Mouse (Mus musculus) ES-CJ7 (cell line): ENCODE results near the gene Vwa2.

ENCODE experiments used
- DNase-seq: peaks from one replicate; pipeline ENCODE4 v3.0.0; 2011; ENCODE audit warnings: low read depth, low spot score

Gene Vwa2

DNA sequence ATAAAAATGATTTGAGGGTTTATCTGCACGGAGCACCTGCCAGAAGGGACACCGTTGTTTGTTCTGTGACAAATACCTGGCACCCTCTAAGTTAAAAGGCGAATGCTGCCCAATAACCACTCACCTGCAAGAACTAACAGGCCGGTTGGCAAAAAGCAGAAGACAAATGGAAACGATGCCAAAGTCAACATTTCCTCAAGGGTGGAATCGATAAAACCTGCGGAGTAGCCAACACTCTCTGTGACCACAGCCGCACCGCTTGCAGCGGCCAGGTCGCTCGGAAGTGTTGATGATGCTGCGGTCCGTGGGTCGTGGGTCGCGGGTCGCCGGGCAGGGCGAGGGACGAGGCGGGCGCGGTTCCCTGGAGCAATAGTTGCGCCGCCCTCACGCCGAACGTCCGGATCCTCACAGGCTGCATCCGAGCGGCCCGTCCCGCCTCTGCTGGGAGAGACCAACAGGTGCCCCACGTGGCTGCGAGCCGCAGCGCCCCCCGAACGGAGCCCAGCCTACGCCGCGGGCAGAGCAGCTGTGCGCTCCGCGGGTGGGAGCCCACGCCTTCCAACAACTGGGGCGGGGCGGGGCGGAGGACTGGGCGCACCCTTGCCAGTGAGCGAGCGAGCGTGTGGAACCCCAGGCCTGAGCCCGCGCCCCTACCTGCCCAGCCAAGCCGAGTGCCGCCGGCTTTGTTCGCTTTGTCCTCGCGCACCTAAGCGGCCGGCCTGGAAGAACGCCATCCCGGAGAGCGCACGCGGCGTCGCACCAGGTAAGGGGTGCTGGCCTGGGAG is at the start of gene Vwa2:
TSS of gene Vwa2 (plus strand) at position 434 of the 785 bp plus-strand sequence.
- DNase-seq, result peak; percentile 47

DNA sequence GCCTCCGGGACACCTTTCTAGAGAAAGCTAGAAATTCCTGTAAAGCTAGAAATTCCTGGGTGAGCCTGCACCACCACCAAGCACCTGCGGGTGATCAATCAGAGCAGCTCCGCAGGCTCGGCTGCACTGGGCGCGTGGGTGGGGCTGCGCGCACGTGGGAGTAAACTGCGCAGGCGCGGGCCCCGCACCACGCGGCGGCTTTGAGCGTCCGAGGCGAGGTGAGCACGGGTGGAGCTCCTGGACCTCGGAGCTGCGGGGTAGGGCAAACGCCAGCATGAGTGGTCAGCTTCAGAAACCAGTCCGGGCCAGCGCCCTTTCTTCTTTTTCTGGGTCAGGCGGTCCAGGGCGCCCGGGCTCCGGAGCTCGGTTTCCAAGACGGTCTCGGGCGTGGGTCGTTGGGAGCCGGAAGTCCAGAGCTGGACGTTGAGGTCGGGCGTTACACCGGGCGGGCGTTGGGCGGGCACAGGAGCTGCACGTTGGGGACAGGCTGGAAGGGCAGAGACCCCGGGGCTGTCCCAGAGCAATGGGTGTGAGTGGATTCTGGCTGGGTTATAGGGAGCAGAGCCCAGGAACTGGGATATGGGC is 47.9 kb upstream of the Vwa2 start, which contains the start of gene Tdrd1:
TSS of gene Tdrd1 (plus strand) at position 163 of the 585 bp plus-strand sequence.
- DNase-seq, result peak; percentile 58

DNA sequence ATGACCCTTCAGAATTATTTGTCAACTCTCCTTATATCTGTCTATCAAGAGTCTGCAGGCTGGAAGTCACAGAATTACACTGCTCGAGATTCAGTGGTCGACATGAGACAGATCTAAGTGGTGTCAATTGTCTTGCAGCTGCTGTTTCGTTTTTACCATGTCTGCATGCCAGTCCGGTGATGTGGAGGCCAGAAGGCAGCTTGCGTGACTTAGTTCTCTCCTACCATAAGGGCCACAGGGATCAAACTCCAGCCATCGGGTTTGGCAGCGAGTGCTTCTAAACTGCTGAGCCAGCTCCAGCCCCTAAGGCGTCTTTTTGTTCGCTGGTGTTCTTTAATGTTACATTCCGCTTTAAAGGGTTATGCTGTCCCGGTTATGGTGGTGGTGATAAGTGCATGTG is 45.7 kb upstream of the Vwa2 start:
- no peak for DNase-seq

DNA sequence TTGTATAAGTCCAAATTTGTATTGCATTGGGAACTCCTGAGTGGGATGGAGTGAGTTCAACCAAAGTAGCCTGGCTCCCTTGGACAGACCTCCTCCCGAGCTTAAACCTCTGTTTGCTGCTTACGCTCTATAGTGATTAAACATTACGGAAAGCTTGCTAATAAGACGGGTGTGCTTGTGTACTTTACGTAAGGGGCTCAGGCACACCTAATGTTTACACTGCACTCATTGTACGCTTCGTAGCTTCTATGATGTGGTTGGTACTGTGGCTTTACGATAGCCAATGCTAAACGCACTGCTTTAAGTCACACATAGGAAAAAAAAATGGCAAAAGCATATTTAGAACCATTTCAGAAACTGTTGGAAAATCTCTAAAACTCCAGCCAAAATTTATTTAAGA is 44.8 kb upstream of the Vwa2 start:
- DNase-seq, result no peak

DNA sequence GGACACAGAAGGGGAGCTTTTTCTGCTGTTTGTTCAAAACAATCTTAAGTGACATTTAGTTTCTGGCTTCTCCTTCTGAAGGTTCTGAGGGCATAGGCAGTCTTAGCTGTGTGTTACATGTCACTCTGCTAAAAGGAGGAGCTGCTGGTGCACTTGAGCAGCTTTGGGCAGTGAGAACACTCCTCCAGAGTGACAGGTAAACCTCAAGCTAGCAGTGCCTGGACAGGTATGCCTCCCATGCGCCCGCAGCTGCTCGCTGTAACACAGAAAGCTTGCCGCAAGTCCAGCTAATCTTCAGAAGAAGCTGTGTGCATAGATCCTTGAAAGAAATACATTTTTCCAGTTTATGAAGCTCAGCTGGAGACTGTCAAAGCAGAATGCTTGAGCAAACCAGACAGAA is 43.9 kb upstream of the Vwa2 start:
- DNase-seq, result no peak

DNA sequence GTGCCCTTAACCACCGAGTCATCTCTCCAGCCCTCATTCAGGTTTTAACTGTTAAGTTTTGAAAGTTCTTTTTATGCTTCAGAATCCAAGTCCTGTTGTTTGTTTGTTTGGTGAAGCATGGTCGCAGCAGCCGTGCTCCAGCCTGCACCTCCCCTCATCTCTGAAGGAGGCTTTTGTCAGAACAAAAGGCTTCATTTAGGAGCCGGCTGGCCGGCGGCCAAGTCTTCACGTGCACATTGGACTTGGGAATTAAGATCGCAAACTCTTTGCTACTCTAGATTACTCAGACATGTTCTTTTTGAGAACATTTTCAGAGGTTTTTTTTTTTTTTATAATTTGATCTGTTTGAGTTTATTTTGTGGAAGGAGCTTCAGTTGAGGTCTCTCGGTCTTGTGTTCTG is 38.7 kb upstream of the Vwa2 start:
- no peak for DNase-seq

DNA sequence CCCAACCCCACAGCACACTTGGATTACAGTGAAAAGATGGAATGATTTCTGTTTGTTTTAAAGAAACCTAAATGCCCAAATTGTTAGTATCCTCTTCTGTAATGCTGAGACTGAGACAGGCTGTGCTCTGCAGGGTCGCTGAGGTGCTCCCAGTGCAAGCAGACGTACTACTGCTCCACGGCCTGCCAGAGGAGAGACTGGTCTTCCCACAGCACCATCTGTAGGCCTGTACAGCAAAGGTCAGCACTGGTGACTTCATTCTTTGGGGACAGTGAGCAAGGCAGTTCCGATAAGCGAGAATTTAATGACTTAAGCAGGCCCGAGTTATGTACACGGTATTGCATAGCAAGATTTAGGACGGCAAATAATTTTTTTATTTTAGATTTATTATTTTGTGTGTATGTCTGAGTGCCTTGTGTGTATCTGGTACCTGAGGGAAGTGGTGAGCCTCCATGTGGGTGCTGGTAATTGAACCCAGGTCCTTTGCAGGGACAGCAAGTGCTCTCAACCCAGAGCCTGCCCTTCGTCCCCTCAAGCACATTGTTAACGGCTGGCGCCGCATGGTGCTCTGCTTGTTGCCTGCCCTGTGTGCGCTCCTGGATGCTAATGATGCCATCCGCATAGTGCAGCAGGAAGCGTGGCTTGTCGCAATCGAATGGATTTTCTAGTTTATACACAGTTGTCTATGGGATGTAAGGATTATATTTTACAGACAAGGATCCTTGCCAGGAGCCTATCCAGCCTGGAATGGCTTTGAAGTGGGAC is 34.9 kb upstream of the Vwa2 start:
- no peak for DNase-seq

DNA sequence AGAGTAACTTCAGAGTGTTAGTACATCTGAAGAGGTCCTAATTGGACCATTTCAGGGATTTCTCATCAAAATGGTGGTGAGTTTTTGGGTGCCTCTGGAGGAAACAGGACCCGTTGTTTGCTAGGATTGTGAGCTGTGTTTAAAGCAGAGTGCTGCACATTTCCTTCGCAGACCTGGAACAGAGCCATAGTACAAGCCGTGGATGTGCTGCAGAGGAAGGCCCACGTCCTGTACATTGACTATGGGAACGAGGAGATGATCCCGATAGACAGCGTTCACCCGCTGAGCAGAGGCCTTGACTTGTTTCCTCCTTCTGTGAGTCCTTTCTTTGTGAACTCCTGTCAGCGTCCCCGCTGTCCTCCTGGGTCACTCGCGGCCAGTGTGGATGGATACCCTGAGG is 31.1 kb upstream of the Vwa2 start:
- DNase-seq, result no peak

DNA sequence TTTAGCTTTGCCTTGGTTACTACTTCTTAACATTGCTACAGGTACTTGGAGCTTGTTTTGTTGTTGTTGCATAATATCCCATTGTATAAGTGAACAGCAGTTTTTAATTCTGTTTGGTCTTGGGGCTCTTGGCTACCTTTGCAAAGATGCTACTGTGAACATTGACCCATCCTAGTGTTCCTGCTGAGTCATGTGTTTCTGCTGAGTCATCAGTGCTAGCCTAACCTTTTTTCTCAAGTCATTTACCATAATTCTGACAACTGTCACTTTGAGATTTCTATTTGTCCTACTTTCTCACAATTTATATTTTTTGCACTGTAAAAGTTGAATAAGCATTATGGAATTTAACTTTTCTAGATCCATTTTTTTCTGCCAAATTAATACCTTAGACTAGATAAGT is 21.5 kb upstream of the Vwa2 start:
- no peak for DNase-seq

DNA sequence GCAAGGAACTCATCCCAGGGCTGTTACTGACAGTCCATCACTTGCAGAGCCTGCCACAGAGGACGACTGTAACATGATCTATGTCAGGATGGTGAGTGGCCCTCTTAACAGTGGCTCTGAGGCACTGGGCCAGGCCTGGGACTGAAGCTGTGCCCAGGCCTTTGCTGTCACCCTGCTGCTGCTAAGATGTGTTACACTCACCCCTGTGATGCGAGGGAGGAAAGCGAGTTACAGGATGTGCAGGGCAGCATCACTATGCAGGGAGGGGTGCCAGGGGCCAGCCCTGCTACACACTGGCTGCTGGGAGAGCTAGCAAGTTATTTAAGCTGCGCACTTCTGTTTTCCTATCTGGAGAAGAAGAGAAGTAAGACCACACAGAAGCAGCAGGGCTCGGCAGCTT is 17.6 kb upstream of the Vwa2 start:
- no peak for DNase-seq

DNA sequence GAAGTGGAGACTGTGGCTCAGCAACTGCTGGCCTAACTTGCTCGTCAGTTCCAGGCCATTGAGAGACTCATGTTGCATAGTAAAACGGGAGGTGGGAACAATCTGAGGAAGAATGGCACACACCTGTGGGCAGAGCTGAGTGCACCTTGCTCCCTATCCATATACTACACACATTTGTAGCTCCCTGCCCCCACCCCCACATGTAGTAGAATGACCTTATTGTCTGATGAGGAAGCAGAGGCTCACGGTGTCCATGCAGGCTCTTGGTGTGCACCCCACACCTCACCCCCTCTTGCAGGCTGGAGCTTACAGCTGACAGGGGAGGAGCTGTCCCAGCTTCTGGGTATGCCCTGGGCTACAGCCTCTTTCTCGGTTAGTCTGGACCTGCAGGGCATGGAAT is 6.3 kb upstream of the Vwa2 start:
- DNase-seq, result no peak

DNA sequence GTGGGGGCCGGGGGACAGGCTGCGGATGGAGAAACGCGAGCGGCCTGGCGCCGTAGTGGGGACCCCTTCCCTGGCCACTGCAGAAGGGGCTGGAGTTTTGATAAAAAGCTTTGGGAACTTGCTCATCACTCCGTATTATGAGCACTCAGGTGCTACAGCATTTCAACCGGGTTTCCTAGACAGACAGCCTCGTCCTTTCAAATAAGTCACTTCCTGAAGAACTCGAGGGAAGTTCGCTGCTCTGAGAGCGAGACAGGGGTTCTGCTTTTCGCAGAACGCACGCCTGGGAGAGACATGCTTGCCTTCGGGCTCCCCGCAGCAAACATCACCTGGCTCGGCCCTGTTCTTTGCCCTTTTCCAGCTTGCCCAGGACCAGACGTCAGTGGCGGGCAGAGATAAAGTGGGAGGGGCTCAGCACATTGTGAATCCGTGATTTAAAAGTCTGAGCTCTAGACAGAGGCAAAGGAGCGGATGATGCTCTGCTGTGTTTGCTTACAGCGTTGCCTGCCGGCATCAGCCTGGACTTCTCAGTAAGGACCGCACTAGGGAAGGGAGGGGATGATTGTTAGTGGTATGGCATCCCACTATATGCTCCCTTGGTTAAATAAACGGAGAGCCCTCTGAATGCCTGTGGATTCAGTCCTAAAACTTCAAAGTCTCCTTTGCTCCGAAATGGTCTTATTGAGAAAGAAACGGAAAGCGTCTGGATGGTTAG is 709 bp downstream of the Vwa2 start:
- peak; percentile 31 for DNase-seq

DNA sequence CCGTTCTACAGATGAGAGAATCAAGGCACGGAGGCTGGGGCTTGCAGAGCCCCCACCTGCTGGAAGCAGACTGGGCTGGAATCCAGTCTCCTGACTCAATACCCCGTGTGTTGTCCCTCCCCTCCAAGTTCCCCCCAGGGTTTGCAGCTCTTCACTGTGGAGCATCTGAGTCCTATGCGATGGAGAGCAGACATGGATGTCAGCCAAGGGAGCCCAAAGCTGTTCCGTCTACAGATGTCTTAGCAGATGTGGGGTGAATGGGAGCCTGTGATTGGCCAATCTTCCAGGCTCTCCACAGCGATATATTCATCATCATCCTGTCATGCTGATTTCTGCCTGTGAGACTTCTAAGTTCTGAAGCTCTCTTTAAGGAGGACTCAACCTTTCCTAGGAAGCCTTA is 3.3 kb downstream of the Vwa2 start:
- no peak for DNase-seq

DNA sequence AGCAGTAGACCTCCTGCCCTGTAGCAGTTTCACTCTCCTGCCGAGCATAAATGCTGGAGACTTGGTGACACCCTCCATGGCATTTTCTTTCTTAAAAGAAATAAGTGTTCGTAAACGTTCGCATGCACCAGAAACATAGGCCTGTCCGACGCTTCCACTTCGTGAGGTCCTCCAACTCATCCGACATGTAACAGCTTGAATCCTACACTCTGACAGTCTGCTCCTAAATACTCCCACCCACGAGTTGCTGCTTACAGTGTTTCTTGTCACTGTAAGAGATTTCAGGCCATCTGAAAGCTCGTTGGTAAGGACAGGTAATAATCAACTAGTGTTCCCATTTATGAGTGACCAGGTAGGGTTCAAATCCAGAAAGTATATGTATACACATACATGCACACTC is 13.8 kb downstream of the Vwa2 start:
- DNase-seq, result no peak

DNA sequence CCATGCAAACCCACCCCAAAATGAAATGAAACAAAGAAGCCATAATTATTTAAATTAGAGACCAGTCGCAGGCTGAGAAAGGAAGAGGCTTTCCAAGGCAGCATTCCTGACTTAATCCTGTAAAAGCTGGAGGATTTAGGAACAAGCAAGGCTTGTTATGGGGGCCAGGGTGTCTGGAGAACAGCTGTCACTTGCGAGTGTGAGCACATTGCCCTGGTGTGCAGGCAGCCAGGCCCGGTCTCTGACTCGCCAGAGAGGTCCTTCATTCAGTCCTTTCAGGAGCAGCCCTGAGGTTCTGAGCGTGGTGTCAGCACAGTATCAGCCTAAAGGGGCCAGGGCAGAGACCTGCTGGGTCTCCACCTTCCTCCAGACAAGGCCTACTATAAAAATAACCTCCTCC is 14.6 kb downstream of the Vwa2 start:
- no peak for DNase-seq

DNA sequence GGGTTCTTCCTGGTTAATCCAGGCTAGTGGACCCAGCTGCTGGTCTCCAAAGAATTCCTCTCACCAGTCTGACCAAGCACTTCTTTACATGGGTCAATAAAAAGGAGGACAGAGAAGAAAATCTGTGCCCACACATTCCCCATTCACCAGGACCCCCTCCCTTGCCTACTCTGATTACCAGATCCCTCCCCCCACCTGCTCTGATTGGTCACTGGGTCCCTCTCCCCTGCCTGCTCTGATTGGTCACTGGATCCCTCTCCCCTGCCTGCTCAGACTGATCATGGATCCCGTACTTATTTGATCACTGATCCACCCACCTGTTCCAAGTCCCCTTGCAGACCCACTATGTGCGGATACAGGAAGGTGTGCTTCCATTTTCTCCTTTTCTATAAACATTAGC is 17.4 kb downstream of the Vwa2 start:
- no peak for DNase-seq

DNA sequence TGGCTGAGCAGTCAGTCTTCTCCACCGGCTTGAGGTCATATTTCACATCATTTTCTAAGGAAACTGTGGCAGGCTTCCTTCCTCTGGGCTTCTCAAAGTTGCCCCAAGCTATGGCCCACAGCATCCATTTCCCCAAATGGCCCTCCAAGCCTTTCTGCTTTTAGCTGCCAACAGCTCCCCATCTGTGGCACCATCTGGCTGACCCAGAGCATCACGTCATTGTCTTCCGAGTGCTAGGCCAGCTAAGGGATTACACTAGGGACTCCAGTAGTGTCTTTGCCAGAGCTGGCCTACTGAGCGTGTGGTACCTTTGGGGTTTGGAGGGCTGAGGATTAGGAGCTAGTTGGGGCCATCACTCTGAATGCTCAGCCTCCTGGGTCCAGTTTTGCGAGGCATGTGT is 18.5 kb downstream of the Vwa2 start:
- DNase-seq, result no peak

DNA sequence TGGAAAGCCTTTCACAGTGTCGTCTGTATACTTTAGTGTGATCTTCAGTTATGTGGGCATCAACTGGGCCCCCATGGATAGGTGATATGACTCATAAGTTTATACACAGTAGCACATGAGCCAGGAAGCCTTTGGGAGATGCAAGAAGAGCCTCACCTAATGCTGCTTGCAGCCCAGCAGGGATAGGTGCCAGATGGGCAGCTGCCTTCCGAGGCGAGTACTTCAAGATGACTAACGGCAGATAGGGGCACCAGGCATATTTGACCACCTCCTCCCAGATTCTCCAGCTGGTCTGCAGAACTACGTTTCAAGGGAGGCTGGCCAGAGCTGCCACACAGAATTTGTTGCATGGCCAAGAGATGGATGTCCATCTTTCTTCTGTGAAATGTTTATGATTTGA is 19.3 kb downstream of the Vwa2 start:
- no peak for DNase-seq

DNA sequence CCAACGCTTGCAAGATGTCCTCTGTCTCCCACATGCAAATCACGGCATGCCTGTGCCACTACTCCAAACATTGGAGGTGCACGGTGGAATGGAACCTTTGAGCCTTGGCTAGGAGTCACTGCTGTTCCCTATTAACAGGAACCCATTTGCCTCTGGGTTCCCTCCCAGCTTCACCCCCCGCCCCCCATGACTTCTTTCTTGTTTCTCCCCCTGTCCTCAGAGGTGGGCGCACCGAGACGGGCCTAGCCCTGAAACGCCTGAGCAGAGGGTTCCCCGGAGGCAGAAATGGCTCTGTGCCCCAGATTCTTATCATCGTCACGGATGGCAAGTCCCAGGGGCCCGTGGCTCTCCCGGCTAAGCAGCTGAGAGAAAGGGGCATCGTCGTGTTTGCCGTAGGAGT is 23.6 kb downstream of the Vwa2 start:
- DNase-seq, result no peak

DNA sequence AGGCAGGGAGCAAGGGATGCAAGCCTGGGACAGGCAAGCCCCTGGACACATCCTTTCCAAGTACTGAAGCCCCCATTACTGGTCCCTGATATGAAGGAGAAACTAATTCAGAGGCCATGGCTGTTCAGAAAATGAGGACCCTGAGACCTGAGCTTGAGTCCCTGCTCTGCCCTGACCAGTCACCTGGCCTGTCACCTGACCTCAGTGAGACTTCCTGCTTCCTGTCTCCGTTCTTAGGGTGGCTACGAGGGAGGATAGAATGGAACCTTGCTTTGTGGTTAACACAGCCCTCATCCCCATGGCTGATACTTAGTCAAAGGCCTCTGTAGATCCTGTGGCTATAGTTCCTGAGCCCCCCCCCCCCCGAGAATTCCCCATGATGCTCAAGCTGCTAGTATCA is 30.0 kb downstream of the Vwa2 start:
- DNase-seq, result no peak

DNA sequence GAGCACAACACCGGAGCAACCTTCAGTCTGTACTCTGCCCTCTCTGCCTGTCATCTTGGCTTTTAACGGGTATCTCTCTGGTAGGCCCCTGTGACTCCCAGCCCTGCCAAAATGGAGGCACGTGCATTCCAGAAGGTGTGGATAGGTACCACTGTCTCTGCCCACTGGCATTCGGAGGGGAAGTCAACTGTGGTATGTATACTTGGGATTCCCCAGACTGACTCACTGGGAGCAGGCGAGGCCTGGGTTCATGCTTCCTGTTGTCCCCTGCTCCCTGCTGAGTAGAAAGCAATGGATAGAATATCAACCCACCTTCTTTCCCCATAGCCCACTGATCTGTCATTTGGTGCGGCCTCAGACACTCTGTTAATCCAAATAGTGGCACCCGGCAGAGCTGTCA is 31.3 kb downstream of the Vwa2 start:
- DNase-seq, result no peak

DNA sequence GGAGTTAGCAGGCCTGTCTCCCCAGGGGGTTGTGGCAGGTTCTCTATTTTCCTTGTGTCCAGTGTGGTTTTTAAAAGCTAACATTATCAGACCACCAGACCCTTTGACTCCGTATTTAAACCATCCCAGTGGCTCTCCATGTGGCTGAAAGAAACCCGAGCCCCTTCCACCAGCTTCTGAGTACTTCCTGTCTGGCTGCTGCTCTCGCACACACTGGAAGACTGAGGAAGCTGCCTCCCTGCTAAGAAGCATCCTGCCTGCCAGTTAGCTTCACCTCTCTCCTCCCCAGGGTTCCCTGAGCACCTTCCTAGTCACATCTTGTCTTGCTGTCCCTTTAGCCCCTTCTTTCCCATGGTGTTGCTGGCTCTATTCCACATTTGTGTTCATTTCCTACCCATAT is 33.8 kb downstream of the Vwa2 start:
- DNase-seq, result no peak
